Mouse (Mus musculus) hindbrain, embryonic 12.5 days (tissue): ENCODE data around the gene Gpx1. TPM values are rescaled to one million over a fixed set of nuclear protein-coding genes. Genes with fewer than 3 reads are reported as not detected.

ENCODE experiments used
- ATAC-seq: fragments of 200-750 bp; cut with Nextera tagmentation; 2 replicates; pipeline ENCODE4 v1.8.0; 2017; ENCODE audit warnings: moderate TSS enrichment; ENCODE audit not compliant: low FRiP score
- H3K27ac ChIP-seq: fragments of 300-500 bp; sonication (generic); 2 replicates; pipeline ENCODE4 v1.5.1; 2016; ENCODE audit warnings: mild to moderate bottlenecking
- H3K27me3 ChIP-seq: fragments of 300-500 bp; sonication (generic); 2 replicates; pipeline ENCODE4 v1.6.1; 2016; ENCODE audit warnings: mild to moderate bottlenecking
- H3K36me3 ChIP-seq: fragments of 300-500 bp; sonication (generic); 2 replicates; pipeline ENCODE4 v1.6.1; 2016; ENCODE audit warnings: mild to moderate bottlenecking
- H3K4me1 ChIP-seq: fragments of 300-500 bp; sonication (generic); 2 replicates; pipeline ENCODE4 v1.6.1; 2016
- H3K4me2 ChIP-seq: fragments of 300-500 bp; sonication (generic); replicated peaks from 2 replicates; pipeline ENCODE4 v1.6.1; 2016; ENCODE audit warnings: mild to moderate bottlenecking
- H3K4me3 ChIP-seq: fragments of 300-500 bp; sonication (generic); 2 replicates; pipeline ENCODE4 v1.5.1; 2016; ENCODE audit warnings: mild to moderate bottlenecking
- H3K9ac ChIP-seq: fragments of 300-500 bp; sonication (generic); 2 replicates; pipeline ENCODE4 v1.6.1; 2016; ENCODE audit warnings: mild to moderate bottlenecking, moderate library complexity
- H3K9me3 ChIP-seq: fragments of 300-500 bp; sonication (generic); replicated peaks from 2 replicates; pipeline ENCODE4 v1.6.1; 2016; ENCODE audit warnings: mild to moderate bottlenecking
- whole genome bisulfite sequencing: fragments of 180-500 bp; shearing (Covaris S2); methylation state at CpG from one replicate; pipeline ENCODE4 v1.1.7; 2016; 5-methylcytosine and 5-hydroxymethylcytosine counted together
- polyA plus RNA-seq: library from polyadenylated mRNA; unstranded; fragments of >200 nt; fragmentation: Nextera tagmentation; extraction: Ambion mirVana; gene quantifications from 2 replicates; pipeline ENCODE4 v1.2.1, GENCODE M21; 2016

Gene Gpx1
- 647 and 730 TPM in 2 replicates for polyA plus RNA-seq

DNA sequence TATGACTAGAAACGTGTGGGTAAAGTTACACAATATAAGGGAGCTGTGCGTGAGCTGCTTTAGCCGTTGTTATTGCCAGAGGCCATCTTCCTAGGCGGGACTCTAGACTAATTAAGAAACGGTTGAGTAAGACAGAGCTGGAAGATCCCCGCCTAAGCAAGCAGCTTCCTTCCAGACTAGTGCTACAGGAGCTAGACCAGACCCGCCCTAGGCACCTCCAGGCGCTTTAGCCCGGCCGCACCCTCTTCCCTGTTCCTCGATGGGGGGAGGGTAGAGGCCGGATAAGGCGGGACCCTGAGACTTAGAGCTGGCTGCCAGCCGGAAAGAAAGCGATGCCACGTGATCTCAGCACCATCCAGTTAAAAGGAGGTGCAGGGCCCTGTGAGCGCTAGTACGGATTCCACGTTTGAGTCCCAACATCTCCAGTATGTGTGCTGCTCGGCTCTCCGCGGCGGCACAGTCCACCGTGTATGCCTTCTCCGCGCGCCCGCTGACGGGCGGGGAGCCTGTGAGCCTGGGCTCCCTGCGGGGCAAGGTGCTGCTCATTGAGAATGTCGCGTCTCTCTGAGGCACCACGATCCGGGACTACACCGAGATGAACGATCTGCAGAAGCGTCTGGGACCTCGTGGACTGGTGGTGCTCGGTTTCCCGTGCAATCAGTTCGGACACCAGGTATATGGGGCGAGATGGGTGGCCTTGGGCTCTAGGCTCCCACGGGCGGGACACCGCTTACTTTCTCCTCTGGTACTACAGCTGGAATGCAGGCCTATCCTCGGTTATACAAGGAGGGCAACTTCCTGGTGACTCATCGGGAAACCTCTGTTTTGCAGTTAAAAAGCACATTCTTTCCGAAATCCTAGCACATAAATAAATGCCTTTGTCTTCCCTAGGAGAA, at the start of gene Gpx1:
TSS of gene Gpx1 (plus strand) at position 18 of the 896 bp plus-strand sequence.
- H3K9me3 ChIP-seq, result no peaks in the 10 kb centered on the region
- H3K27ac ChIP-seq, result peak within 1 kb of the TSS; percentile 92
- H3K36me3 ChIP-seq, result peaks cover 21% of the 10 kb centered on the region
- WGBS, result 1% methylated on average over 49 of the region's 49 CpGs
- H3K27me3 ChIP-seq, result no peaks in the 10 kb centered on the region
- ATAC-seq, result peak; percentile 96
- peak within 1 kb of the TSS; percentile 62 for H3K4me3 ChIP-seq
- H3K4me2 ChIP-seq, result peak within 1 kb of the TSS; percentile 85
- peaks cover 17% of the 10 kb centered on the region for H3K4me1 ChIP-seq
- H3K9ac ChIP-seq, result peak within 1 kb of the TSS; percentile 87

DNA sequence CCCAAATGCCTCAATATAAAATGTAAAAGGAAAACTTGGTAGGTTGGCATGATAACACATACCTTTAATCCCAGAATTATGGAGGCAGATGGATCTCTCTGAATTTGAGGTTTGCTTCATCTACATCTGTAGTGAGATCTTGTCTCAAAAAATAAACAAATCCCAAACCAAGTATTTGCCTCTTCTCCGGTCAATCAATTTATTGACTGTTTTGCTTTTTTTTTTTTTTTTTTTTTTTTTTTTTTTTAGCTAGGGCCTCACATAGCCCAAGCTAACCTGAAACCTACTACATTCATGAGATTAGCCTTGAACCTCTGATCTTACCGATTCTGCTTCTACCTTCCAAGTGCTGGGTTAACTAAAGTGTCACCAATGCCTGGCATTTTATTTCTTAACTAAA, 49.4 kb upstream of the Gpx1 start:
- 61% methylated on average over 2 of the region's 2 CpGs for WGBS
- Histone ChIP-seq H3K27ac (peak overlapping the region; percentile 92), H3K4me2 (peak overlapping the region; percentile 66), H3K4me1 (peaks cover 8% of the 10 kb centered on the region), H3K9ac (peak overlapping the region; percentile 61; the same call in 1 of the 2 replicates), H3K4me3 (0 out of 2 replicates have a peak overlapping the region, but pooled peaks have one; percentile 54), H3K9me3 (no peaks in the 10 kb centered on the region), H3K36me3 (peaks cover 11% of the 10 kb centered on the region), H3K27me3 (no peaks in the 10 kb centered on the region)
- ATAC-seq, result no peak

DNA sequence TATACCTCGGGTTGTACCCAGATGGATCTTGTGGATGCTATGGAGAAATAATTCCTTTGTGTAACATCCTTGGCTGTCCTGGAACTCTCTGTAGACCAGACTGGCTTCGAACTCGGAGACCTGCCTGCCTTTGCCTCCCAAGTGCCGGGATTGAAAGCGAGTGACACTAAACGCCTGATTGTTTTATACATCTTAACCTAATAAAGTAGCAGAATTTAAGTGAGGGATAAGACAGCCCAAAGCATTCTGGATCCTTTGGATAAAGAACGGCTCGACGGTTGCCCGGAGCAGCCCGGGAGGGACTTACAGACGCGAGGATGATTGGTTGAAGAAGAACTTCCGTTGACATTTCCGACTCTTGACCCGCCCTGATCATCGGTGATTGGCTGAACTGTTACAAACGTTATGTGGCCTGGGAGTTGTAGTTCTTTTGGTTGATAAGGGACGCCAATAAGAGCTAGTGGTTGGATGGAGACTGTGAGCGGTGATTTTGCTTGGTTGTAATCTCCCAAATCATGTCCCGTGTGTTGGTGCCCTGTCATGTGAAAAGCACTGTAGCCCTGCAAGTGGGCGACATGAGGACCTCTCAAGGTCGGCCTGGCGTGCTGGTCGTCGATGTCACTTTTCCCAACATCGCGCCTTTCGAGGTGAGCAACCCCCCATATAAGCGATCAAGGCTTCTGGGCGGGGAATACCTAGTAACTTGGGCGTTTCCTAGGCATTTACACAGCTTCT, 48.5 kb upstream of the Gpx1 start, which contains the start of gene Nicn1:
TSS of gene Nicn1 (plus strand) at position 414 of the 735 bp plus-strand sequence.
- peak; percentile 98 for ATAC-seq
- H3K4me3 ChIP-seq, result peak within 1 kb of the TSS; percentile 54
- peak within 1 kb of the TSS; percentile 61 for H3K9ac ChIP-seq
- H3K9me3 ChIP-seq, result no peaks in the 10 kb centered on the region
- peak within 1 kb of the TSS; percentile 92 for H3K27ac ChIP-seq
- WGBS, result 1% methylated on average over 32 of the region's 32 CpGs
- peaks cover 20% of the 10 kb centered on the region for H3K36me3 ChIP-seq
- H3K27me3 ChIP-seq, result no peaks in the 10 kb centered on the region
- H3K4me1 ChIP-seq, result peaks cover 8% of the 10 kb centered on the region
- peak within 1 kb of the TSS; percentile 66 for H3K4me2 ChIP-seq

DNA sequence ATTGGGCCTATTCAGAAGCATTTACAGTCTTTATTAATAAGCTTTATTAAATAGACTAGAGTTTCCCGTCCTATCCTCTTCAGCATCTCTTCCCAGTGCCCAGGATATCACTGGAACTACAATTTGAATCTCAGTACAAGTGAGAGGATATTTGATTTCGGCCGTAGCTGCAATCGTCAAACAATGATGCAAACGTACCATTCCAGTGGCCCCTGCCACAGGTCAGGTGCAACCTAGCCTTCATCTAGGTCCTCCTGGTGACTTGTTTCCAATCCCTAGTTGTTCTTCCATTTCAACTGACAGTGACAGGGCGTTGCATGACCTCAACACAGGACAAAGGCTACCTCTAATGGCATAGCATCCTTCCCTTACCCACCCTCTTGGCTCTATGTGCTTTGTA, 47.9 kb upstream of the Gpx1 start:
- 48% methylated on average over 6 of the region's 6 CpGs for WGBS
- H3K4me3 ChIP-seq, result peak overlapping the region; percentile 54
- peaks cover 26% of the 10 kb centered on the region for H3K36me3 ChIP-seq
- no peaks in the 10 kb centered on the region for H3K27me3 ChIP-seq
- peaks cover 9% of the 10 kb centered on the region for H3K4me1 ChIP-seq
- no peaks in the 10 kb centered on the region for H3K9me3 ChIP-seq
- peak overlapping the region; percentile 66 for H3K4me2 ChIP-seq
- H3K9ac ChIP-seq, result peak overlapping the region; percentile 61
- peak; percentile 13; the same call in 1 of the 2 replicates for ATAC-seq
- peak overlapping the region; percentile 92 for H3K27ac ChIP-seq

DNA sequence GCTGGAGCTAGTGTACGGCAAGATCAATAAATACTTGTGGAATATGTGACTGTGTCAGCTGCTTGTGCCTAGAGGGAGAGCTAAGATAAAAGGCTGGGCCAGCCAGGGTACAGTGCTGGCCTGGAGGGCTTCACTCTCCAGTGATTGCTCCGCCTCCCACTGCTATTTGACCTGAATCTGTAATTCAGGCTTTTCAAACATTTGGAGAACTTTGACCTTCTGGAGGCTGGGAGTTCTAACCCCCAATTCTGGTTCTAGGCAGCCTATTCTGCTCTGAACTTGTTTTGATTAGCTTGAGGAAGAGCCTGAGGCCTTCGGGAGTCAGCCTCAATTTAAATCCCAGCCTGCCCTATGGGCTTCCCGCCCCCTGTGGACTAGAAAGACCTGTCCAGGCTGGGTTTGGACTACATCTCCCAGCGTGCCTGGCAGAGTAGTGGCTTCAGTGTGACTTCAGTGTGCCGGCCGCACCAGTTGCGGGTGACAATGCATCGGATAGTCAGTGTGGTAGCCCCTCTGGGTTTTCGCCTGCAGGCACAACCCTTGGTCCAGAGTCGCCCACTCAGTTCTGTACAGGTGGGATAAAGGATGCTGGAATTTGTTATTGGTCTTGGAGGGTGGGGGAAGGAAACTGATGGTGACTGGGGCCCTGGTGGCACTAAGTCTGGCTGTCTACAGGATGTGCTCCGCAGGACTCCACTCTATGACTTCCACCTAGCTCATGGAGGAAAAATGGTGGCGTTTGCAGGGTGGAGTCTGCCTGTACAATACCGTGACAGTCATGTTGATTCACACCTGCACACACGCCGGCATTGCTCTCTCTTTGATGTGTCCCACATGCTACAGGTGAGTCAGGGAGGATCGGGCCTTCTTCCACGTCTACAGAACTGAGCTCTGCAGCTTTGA, 42.0 kb upstream of the Gpx1 start, which contains the start of gene Amt:
TSS of gene Amt (plus strand) at position 401 of the 903 bp plus-strand sequence.
- Histone ChIP-seq H3K4me1 (peaks cover 19% of the 10 kb centered on the region), H3K36me3 (peaks cover 44% of the 10 kb centered on the region), H3K4me2 (peak within 1 kb of the TSS; percentile 47), H3K27ac (peak within 1 kb of the TSS; percentile 60), H3K9me3 (no peaks in the 10 kb centered on the region), H3K4me3 (peak within 1 kb of the TSS; percentile 28), H3K9ac (peak within 1 kb of the TSS; percentile 54), H3K27me3 (no peaks in the 10 kb centered on the region)
- 17% methylated on average over 18 of the region's 18 CpGs for WGBS
- ATAC-seq, result peak; percentile 86

DNA sequence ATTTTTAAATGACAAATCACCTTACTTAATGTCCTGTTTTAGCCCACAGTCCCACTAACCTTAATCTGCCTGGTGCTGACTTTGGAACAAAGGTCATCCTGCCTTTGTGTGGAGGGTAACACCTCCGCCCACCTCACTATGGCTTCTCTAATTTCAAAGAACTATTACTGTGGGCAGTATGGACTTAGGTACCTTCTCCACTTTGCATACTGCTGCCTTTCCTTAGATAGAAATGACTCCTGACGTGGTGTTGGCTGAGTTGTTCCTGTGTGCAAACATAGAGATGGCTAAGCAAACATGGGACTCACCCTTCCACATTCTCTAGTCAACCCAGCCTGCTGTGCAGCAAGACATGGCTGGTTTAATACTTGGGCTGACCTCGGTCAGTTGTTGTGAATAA, 36.9 kb upstream of the Gpx1 start:
- Histone ChIP-seq H3K4me3 (no peak overlapping the region), H3K9ac (no peak overlapping the region), H3K4me1 (peaks cover 16% of the 10 kb centered on the region), H3K36me3 (peaks cover 41% of the 10 kb centered on the region), H3K27me3 (no peaks in the 10 kb centered on the region), H3K9me3 (no peaks in the 10 kb centered on the region), H3K4me2 (no peak overlapping the region), H3K27ac (no peak overlapping the region)
- no peak for ATAC-seq
- 90% methylated on average over 3 of the region's 3 CpGs for WGBS

DNA sequence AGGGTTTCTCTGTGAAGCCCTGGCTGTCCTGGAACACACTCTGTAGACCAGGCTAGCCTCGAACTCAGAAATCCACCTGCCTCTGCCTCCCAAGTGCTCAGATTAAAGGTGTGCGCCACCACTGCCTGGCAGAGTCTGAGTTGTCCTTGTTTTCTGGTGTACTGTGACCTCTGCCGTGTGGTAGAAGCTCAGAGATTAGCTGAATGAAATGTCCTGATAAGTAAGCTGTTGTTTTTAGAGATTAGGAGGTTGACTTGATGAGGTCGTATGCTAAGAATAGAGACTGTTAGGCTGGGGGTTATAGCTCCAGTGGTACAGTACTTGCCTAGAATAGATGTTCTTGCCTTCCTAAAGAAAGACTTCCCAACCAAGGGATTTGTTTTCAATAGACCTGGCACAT, 34.0 kb upstream of the Gpx1 start:
- Histone ChIP-seq H3K9ac (peak overlapping the region; percentile 86), H3K36me3 (peaks cover 35% of the 10 kb centered on the region), H3K27me3 (no peaks in the 10 kb centered on the region), H3K4me2 (peak overlapping the region; percentile 84), H3K4me1 (peaks cover 31% of the 10 kb centered on the region), H3K4me3 (peak overlapping the region; percentile 93), H3K9me3 (no peaks in the 10 kb centered on the region), H3K27ac (peak overlapping the region; percentile 99; the same call in 1 of the 2 replicates)
- no peak for ATAC-seq
- 90% methylated on average over 4 of the region's 4 CpGs for WGBS

DNA sequence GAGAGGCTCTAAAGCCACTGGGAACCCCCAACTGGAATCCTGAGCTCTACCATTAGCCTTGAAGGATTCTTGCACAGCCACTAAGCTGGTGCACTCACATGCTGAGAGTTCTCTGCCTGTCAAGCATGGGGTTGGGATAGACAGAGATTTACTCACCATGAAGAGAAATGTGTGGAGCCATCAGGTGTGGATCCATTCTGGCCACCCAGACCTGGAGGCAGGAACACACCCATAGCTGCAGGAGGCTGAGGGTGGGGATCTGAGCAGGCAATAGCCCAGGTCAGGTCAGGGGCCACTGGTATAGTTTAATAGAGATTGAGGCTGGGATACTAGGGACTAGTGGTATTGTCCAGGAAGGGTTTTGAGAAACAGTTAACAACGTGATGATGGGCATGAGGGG, 33.5 kb upstream of the Gpx1 start:
- peak overlapping the region; percentile 86 for H3K9ac ChIP-seq
- peaks cover 31% of the 10 kb centered on the region for H3K4me1 ChIP-seq
- 11% methylated on average over 1 of the region's 1 CpGs for WGBS
- H3K4me3 ChIP-seq, result peak overlapping the region; percentile 93
- no peaks in the 10 kb centered on the region for H3K9me3 ChIP-seq
- no peaks in the 10 kb centered on the region for H3K27me3 ChIP-seq
- peak overlapping the region; percentile 84 for H3K4me2 ChIP-seq
- H3K27ac ChIP-seq, result peak overlapping the region; percentile 99
- ATAC-seq, result peak; percentile 8
- peaks cover 34% of the 10 kb centered on the region for H3K36me3 ChIP-seq

DNA sequence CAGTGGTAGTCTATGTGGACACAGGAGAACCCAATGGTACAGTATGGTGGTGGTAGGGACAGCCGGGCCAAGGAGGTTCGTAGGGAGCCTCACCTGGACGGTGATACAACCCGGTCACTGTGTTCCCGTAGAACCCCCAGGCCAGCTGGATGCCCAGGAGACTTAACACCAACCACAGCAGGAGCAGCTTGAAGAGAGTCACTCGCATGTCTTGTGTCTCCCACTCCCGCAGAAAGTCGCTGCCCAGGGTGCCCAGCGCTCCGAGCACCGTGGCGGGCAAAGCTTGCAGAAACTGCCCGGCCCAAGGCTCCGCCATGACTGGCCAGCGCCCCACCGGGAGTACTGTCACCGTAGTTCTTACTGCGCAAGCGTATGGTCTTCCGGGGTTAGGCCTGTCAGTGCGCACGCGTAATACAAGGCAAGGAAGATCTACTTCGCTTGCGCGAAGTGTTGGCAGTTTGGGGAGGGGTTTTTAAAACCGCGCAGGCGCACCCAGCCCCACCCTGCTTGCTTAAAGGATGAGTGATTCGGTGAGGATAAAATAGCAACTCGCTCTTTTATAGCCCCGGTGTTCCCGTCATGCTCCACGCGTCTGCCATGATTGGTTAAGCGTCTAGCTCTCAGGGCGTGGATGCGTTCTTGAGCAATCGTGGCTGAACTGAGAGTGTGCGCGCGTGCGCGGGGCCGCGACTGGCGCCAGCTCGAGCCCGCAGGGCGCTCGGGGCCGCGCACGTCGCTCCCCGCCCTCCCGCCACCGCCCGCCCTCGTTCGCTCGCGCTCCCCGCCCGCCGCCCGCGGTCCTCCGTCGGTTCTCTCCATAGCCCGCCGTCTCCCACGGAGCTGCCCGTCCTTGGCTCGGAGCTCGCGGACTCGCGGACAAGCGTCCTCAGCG, 32.8 kb upstream of the Gpx1 start, which contains the start of the genes Rhoa and Tcta:
TSS of gene Rhoa (plus strand) at position 501 of the 892 bp plus-strand sequence.
TSS of gene Tcta (minus strand) at position 532 of the 892 bp plus-strand sequence.
- Histone ChIP-seq H3K9me3 (no peaks in the 10 kb centered on the region), H3K4me3 (peak within 1 kb of the TSS; percentile 93), H3K9ac (peak within 1 kb of the TSS; percentile 94), H3K4me2 (peak within 1 kb of the TSS; percentile 84), H3K27ac (peak within 1 kb of the TSS; percentile 99), H3K36me3 (peaks cover 28% of the 10 kb centered on the region), H3K27me3 (no peaks in the 10 kb centered on the region), H3K4me1 (peaks cover 31% of the 10 kb centered on the region)
- ATAC-seq, result peak; percentile 98
- under 1% methylated on average over 81 of the region's 81 CpGs for WGBS

DNA sequence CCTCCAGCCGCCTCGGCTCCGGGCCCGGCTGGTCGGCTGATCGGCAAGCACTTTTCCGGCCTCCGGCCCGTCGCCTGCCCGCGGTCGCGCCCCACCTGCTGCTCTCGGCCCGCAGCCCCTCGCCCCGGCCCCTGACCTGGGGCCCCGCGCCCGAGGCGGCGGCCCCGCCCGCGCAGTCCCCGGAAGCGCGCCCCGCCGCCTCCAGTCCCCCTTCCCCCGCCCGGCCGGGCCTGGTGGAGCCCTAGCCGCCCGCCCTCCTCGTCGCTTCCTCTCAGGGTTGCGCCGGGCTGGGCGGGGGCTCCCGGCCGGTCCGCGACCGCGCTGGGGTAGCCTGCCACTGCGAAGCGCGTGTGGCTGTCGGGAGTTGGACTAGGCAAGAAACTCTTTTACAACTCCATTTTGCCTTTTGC, 32.1 kb upstream of the Gpx1 start:
- peaks cover 33% of the 10 kb centered on the region for H3K4me1 ChIP-seq

More for the DNA sequence above, 32.1 kb upstream of the Gpx1 start:
- WGBS, result 1% methylated on average over 48 of the region's 51 CpGs
- peak; percentile 78 for ATAC-seq
- Histone ChIP-seq H3K4me2 (peak overlapping the region; percentile 84), H3K27me3 (no peaks in the 10 kb centered on the region), H3K9me3 (no peaks in the 10 kb centered on the region), H3K27ac (peak overlapping the region; percentile 99), H3K4me3 (peak overlapping the region; percentile 93), H3K36me3 (peaks cover 25% of the 10 kb centered on the region), H3K9ac (peak overlapping the region; percentile 94)
